Mouse (Mus musculus) kidney, postnatal 0 days (tissue): ENCODE results near the gene Gid8. TPM values are rescaled to one million over a fixed set of nuclear protein-coding genes. Genes with fewer than 3 reads are reported as not detected.

Experiments used
- ATAC-seq: fragments of 200-750 bp; cut with Nextera tagmentation; replicated peaks from 2 replicates; pipeline ENCODE4 v1.8.0; 2017; ENCODE audit warnings: low read depth, moderate number of reproducible peaks, moderate TSS enrichment, moderate library complexity; ENCODE audit not compliant: low FRiP score
- DNase-seq: peaks from one replicate; pipeline ENCODE4 v3.0.0-alpha.2; 2016; ENCODE audit warnings: low spot score
- H3K27ac ChIP-seq: fragments of 300-500 bp; sonication (generic); 2 replicates; pipeline ENCODE4 v1.5.1; 2014; ENCODE audit warnings: mild to moderate bottlenecking
- H3K27me3 ChIP-seq: fragments of 300-500 bp; sonication (generic); 2 replicates; pipeline ENCODE4 v1.6.1; 2014; ENCODE audit warnings: low read length, mixed read lengths; ENCODE audit not compliant: insufficient read depth
- H3K36me3 ChIP-seq: fragments of 300-500 bp; sonication (generic); 2 replicates; pipeline ENCODE4 v1.6.1; 2014; ENCODE audit warnings: low read length, mixed read lengths; ENCODE audit not compliant: insufficient read depth
- H3K4me1 ChIP-seq: fragments of 300-500 bp; sonication (generic); replicated peaks from 2 replicates; pipeline ENCODE4 v1.6.1; 2014; ENCODE audit warnings: antibody characterized with exemption, low read length, mixed read lengths; ENCODE audit not compliant: insufficient read depth
- H3K4me2 ChIP-seq: fragments of 300-500 bp; sonication (generic); 2 replicates; pipeline ENCODE4 v1.6.1; 2014; ENCODE audit warnings: mild to moderate bottlenecking, low read length, moderate library complexity, mixed read lengths
- H3K4me3 ChIP-seq: fragments of 300-500 bp; sonication (generic); replicated peaks from 2 replicates; pipeline ENCODE4 v1.5.1; 2014; ENCODE audit warnings: low read depth, low read length
- H3K9ac ChIP-seq: fragments of 300-500 bp; sonication (generic); 2 replicates; pipeline ENCODE4 v1.6.1; 2014; ENCODE audit warnings: low read depth, low read length
- H3K9me3 ChIP-seq: fragments of 300-500 bp; sonication (generic); replicated peaks from 2 replicates; pipeline ENCODE4 v1.6.1; 2016; ENCODE audit warnings: low read length, inconsistent platforms, mixed read lengths
- CTCF ChIP-seq: IDR thresholded peaks from 2 replicates; pipeline ENCODE4 v1.5.1; 2016; ENCODE audit warnings: antibody characterized with exemption, low read depth, mild to moderate bottlenecking, moderate library complexity
- WGBS: fragments of 180-500 bp; shearing (Covaris S2); extraction: QIAGEN DNeasy Blood & Tissue Kit; methylation state at CpG from one replicate; pipeline ENCODE4 v1.1.7; 2014; 5-methylcytosine and 5-hydroxymethylcytosine counted together
- polyA plus RNA-seq: library from polyadenylated mRNA; unstranded; fragments of >200 nt; fragmentation: Nextera tagmentation; extraction: Ambion mirVana; gene quantifications from 2 replicates; pipeline ENCODE4 v1.2.1, GENCODE M21; 2015

The Gid8 gene
- polyA plus RNA-seq, 1 experiment from 2014 or later = 48.1 TPM

DNA sequence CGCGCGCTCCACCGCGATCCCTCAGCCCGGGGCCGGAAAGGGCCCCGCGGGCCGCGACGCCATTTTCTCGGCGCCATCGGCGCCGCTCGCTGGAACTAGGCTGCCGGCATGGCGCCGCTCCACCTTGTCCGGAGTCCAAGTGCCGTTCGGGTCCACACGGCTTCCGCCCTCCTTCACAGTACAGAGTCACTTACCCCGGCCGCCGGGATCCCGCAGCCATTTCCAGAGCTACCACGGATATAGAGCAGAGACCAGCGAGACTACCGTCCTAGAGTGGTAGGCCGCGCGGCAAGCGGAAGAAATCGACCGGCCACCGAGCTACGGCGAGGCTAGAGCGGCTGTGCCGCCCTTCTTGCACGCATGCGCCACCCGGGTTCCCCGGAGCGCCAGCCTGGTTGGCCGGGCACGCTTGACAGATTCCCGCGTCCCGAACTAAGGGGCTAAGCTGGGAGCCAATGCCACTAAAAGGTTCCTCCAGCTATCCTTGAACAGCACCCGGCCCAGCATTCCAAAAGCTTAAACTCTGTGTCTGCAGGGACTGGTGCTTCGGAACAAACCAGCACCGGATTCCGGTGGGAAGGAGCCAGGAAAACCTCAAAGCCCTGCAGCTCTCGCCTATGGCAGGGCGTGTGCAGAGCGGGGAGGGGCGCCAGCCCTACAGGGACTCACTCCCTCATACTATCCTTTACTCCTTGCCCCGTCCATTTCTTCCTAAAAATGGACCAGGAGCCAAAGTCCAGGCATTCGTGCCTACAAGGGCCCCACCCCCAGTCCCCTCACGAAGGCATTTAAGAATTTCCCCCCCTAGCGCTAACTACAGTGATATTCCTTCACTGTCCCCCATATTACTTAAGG lies 7.9 kb upstream of the Gid8 start:
- H3K9ac ChIP-seq = peak overlapping the region; percentile 96
- under 1% methylated on average over 66 of the region's 66 CpGs for WGBS
- H3K27ac ChIP-seq = peak overlapping the region; percentile 97
- no peaks in the 10 kb centered on the region for H3K9me3 ChIP-seq
- H3K36me3 ChIP-seq = no peaks in the 10 kb centered on the region
- no peaks in the 10 kb centered on the region for H3K27me3 ChIP-seq
- peak; percentile 90 for ATAC-seq
- peak overlapping the region; percentile 83 for H3K4me3 ChIP-seq
- no peak; the same call in 1 of the 2 replicates for TF ChIP-seq CTCF
- peaks cover 22% of the 10 kb centered on the region for H3K4me1 ChIP-seq
- peak overlapping the region; percentile 80 for H3K4me2 ChIP-seq
- DNase-seq = peak; percentile 96

DNA sequence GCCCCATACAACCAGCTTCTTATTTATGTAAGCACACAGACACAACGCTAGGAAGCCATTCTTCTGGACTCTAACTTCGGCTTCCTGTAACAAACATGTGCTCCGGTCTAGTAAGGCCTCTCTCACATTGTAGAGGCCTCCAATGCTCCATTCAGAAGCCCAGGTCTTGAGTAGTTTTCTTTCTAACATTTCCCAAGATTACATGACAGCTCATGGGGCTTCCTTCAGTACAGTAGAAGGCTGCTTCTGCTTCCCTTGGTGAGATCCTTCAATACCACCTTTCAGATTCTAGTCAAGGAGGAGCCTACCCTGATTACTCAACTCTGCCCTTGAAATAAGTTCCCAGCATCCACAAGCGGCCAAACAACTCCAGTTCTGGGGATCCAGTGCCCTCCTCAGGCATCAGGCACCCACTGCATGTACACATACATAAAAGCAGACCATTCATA lies 7.2 kb upstream of the Gid8 start:
- TF ChIP-seq CTCF = peak; percentile 26; the same call in 1 of the 2 replicates
- no peak for DNase-seq
- no peak for ATAC-seq
- no peaks in the 10 kb centered on the region for H3K27me3 ChIP-seq
- H3K4me2 ChIP-seq = peak overlapping the region; percentile 80
- peak overlapping the region; percentile 97 for H3K27ac ChIP-seq
- 26% methylated on average over 4 of the region's 4 CpGs for WGBS
- peak overlapping the region; percentile 96 for H3K9ac ChIP-seq
- H3K9me3 ChIP-seq = no peaks in the 10 kb centered on the region
- H3K4me1 ChIP-seq = peaks cover 22% of the 10 kb centered on the region
- H3K36me3 ChIP-seq = no peaks in the 10 kb centered on the region
- peak overlapping the region; percentile 83 for H3K4me3 ChIP-seq

DNA sequence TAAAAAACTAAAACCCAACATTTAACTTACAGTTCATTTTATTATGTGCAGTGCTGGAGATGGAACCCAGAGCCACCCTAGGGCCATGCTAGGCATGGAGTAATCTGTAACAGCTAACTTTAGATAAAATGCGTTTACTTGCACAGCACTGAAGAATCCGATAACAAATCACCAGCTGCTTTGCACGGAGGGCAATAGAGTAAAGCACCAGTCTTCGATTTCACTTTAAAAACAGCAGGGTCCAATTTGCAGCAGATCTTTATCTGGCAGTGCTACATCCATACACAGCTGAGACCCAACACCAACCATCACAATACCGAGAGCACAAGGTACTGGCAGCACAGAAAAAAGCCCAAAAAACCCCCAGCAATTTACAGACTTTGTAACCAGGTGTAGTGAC lies 6.7 kb upstream of the Gid8 start:
- 0 out of 2 replicates have a peak overlapping the region, but pooled peaks have one; percentile 80 for H3K4me2 ChIP-seq
- H3K9ac ChIP-seq = no peak overlapping the region
- ATAC-seq (no peak), DNase-seq (no peak)
- peaks cover 22% of the 10 kb centered on the region for H3K4me1 ChIP-seq
- H3K36me3 ChIP-seq = no peaks in the 10 kb centered on the region
- no peaks in the 10 kb centered on the region for H3K27me3 ChIP-seq
- no peak for TF ChIP-seq CTCF
- H3K9me3 ChIP-seq = no peaks in the 10 kb centered on the region
- WGBS = 73% methylated on average over 5 of the region's 5 CpGs
- H3K4me3 ChIP-seq = no peak overlapping the region
- H3K27ac ChIP-seq = peak overlapping the region; percentile 97; the same call in 1 of the 2 replicates

DNA sequence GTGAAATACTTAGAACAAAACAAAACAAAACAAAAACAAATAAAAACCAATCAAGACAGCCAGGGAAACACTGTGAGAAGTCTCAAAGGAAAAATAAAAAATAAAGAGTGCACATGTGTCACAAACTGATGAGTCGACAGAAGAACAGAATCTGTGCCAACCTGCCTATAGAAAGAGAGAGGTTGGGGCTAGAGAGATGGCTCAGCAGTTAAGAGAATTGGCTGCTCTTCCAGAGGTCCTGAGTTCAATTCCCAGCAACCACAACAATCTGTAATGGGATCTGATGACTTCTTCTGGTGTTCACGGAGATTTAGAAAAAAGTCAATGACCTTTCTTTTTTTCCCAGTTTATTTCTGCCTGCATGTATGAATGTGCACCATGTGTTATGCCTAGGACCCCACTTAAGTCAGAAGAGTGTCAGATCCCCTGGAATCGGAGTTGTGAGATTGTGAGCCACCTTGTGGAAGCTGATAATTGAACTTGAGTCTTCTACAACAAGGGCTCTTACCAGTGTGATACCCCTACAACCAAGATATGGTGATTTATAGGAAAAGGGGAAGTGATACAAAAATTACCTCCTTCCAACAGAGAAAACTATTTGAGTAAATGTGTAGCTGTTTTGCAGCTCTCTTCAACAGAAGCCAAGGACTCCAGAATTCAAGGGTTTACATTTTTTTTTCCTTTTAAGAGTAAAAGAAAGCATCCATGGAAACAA lies 6.1 kb upstream of the Gid8 start:
- Histone ChIP-seq H3K9ac (no peak overlapping the region), H3K9me3 (no peaks in the 10 kb centered on the region), H3K27me3 (no peaks in the 10 kb centered on the region), H3K4me3 (no peak overlapping the region), H3K4me2 (peak overlapping the region; percentile 23; the same call in 1 of the 2 replicates), H3K27ac (peak overlapping the region; percentile 58; the same call in 1 of the 2 replicates), H3K4me1 (peaks cover 27% of the 10 kb centered on the region), H3K36me3 (no peaks in the 10 kb centered on the region)
- WGBS = 71% methylated on average over 3 of the region's 3 CpGs
- ATAC-seq (no peak), DNase-seq (no peak)
- 0 out of 2 replicates have a peak, but pooled peaks have one; percentile 12 for TF ChIP-seq CTCF

DNA sequence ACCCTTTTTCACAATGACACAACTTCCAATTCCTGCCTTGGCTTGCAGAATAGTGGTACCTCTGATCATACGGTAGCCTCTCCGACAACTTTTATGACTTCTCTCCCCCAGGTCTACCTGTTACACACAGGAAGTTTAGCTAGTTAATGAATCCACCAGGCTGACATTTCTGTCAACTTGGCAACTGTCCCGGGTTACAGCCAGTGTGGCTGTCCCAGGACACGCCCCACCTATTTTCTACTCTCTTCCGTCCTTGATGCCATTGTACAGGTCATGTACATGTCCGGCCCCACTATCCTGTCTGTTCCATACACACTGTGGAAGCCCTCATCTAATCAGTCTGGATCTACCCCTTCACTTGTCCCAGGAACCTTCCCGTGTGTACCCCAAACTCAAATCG lies 5.3 kb upstream of the Gid8 start:
- Histone ChIP-seq H3K27ac (peak overlapping the region; percentile 58), H3K4me2 (0 out of 2 replicates have a peak overlapping the region, but pooled peaks have one; percentile 23), H3K4me1 (peaks cover 30% of the 10 kb centered on the region), H3K4me3 (no peak overlapping the region), H3K36me3 (no peaks in the 10 kb centered on the region), H3K9me3 (no peaks in the 10 kb centered on the region), H3K27me3 (no peaks in the 10 kb centered on the region), H3K9ac (no peak overlapping the region)
- ATAC-seq (no peak), DNase-seq (peak; percentile 42)
- 47% methylated on average over 8 of the region's 8 CpGs for WGBS
- no peak for TF ChIP-seq CTCF

DNA sequence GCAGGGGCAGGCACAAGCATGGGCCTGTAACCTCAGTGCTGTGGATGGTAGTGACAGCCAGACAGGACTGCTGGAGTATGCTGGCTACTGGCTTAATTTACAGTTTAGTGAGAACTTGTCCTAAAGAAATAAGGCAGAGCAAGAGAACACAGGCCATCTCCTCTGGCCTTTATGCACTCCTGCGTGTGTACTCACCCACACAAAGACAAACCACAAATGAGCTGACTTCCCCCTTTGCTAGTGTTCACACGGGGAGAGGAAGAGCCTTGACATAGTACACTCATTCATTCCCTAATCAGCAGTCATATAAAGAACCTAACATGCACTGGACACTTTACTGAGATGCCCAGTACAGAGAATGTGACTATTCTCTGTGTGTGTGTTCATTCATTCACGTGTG lies 4.9 kb upstream of the Gid8 start:
- no peak overlapping the region for H3K9ac ChIP-seq
- no peak for TF ChIP-seq CTCF
- H3K4me3 ChIP-seq = no peak overlapping the region
- no peaks in the 10 kb centered on the region for H3K36me3 ChIP-seq
- no peaks in the 10 kb centered on the region for H3K27me3 ChIP-seq
- H3K27ac ChIP-seq = peak overlapping the region; percentile 55; the same call in 1 of the 2 replicates
- DNase-seq = no peak
- H3K4me1 ChIP-seq = peaks cover 30% of the 10 kb centered on the region
- no peak overlapping the region for H3K4me2 ChIP-seq
- no peak for ATAC-seq
- 74% methylated on average over 3 of the region's 3 CpGs for WGBS
- no peaks in the 10 kb centered on the region for H3K9me3 ChIP-seq
